Mouse (Mus musculus): ENCODE measurements around the gene Scgb2b18.
"Not testable (repeated sequence)": the region's sequence is repeated elsewhere in the genome, so short reads cannot be mapped to it uniquely, and the experiment has no call there.

The Scgb2b18 gene

DNA sequence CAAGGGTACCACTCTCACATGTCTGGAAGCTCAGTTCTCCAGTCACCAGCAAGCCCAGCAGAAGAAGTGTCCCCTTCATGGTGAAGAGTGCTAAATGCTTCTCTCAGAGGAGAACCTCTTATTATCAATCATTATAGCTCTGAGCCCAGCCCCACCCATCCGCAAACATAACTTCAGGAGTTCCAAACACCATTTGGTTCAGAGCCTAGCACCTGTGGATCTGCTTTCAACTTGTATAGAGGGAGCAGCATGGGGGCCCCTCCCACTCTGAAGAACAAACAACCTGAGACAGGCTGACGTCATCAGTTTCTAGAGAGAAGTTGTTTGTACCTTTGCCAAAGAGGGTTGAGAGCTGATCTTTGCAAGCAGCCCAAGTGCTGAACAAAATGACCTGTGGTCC lies at the start of gene Scgb2b18:
Gene Scgb2b18 (minus strand): TSS at position 101 of the 400 bp plus-strand sequence.
- not testable (repeated sequence) for DNase-seq

DNA sequence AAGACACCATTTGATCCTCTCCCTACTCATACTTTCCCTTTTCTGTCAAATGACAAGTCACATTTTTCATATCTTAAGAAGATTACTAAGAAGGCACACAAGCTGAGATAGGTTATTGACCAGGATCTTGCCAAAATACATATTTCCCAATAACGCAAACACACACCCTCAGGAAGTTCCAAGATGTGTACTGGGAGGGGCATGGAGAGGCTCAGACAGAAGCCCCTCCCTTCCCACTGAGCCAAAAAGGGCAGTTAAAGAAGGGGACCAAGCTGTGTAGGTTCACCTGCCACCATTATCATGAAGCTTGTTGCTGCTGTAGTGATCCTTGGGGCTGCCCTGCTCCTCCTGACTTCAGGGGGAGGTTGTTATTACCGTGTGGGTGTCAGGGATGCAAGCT lies 11.6 kb upstream of the Scgb2b18 start, which contains the start of gene Scgb1b18:
Gene Scgb1b18 (plus strand): TSS at position 301 of the 400 bp plus-strand sequence.
- DNase-seq: not testable (repeated sequence)
